Comparison of ENCODE assay signal across 8 mouse cellular contexts in the genomic region with DNA sequence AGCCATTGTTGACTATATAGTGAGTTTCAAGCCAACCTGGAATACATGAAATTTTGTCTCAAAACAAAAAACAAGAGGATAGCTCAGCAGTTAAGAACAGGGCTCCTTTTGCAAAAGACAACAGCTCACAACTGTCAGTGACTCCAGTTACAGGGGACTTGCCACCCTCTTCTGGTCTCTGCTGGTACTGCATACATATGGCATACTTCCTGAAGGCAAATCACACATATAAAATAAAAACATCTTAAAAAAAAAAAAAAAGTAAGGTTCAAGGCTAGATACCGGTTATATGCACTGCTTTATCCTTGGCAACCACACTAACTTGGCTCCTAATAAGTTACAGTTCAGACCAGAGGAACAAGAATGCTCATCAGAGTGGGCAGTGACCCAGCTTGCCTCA. TPM values are rescaled to one million over a fixed set of nuclear protein-coding genes. Genes with fewer than 3 reads are reported as not detected.
A peak's percentile ranks its signal among the peaks of the same experiment; 100 is the strongest.
DNase-seq lines count a peak whose midpoint lies in the region; ATAC-seq and TF ChIP-seq lines count a peak whose summit lies in the region.

No protein-coding gene starts in this region.

- peaks cover 6% of the 10 kb centered on the region for H3K79me2 ChIP-seq in MEL (ENCODE audit: control insufficient read depth, insufficient read depth, low read length, poor library complexity)

- TF ChIP-seq RAD21 in MEL (IDR thresholded peaks at IDR 0.05; ENCODE audit: low read depth, low read length), result peak; percentile 70

- peak; percentile 47 to 73 (median 66) for TF ChIP-seq CTCF in MEL (IDR thresholded peaks at IDR 0.05 in 2 of 3, conservative IDR thresholded peaks at IDR 0.05 in 1 of 3; ENCODE audit: control insufficient read depth in 1 of 3, insufficient read depth in 1 of 3, low read depth in 2 of 3, low read length in 3 of 3, poor library complexity in 1 of 3, severe bottlenecking in 1 of 3)
- peak; percentile 44 for TF ChIP-seq CTCF in lung, adult 2 months (IDR thresholded peaks at IDR 0.05; ENCODE audit: insufficient read depth, low read length)
- no peak for TF ChIP-seq CTCF in thymus, adult 2 months (IDR thresholded peaks at IDR 0.05; ENCODE audit: borderline replicate concordance, control insufficient read depth, extremely low read depth, insufficient read depth, low read length, poor library complexity)

- no peaks in the 10 kb centered on the region for H3K9me3 ChIP-seq in MEL (replicated peaks; ENCODE audit: insufficient read depth, low read length)
- H3K9me3 ChIP-seq in forebrain, embryonic 12.5 days, result no peaks in the 10 kb centered on the region

- ATAC-seq in forebrain, embryonic 12.5 days (ENCODE audit: low FRiP score), result no peak
- ATAC-seq in neutrophil, adult 5-6 weeks (ENCODE audit: extremely low read depth, insufficient number of reproducible peaks, low FRiP score, poor library complexity, severe bottlenecking), result peak; percentile 61

- 3% methylated on average over 1 of the region's 1 CpGs for WGBS in forebrain, embryonic 12.5 days
- 0% methylated on average over 1 of the region's 1 CpGs for WGBS in lung, adult 2 months
- 3% methylated on average over 1 of the region's 1 CpGs for WGBS in thymus, adult 2 months

- peak; percentile 93 for DNase-seq in MEL (ENCODE audit: low read depth, low spot score)
- peak; percentile 87 for DNase-seq in c-Kit-positive CD71-positive TER-119-positive erythroid progenitor cells, embryonic 14.5 days (ENCODE audit: low spot score)
- DNase-seq in heart, postnatal 36 days, result peak; percentile 60 to 74
- DNase-seq in layer of hippocampus, adult 11-12 months (ENCODE audit: low spot score), result peak; percentile 85
- peak; percentile 60 for DNase-seq in lung, adult 2 months
- DNase-seq in thymus, adult 2 months, result peak; percentile 85

- peak overlapping the region; percentile 27; the same call in 1 of the 2 replicates for H3K27ac ChIP-seq in MEL (ENCODE audit: control insufficient read depth, low read depth, low read length)
- no peak overlapping the region for H3K27ac ChIP-seq in forebrain, embryonic 12.5 days
- no peak overlapping the region for H3K27ac ChIP-seq in thymus, adult 2 months (ENCODE audit: control insufficient read depth, insufficient read depth, low read length)

- H3K27me3 ChIP-seq in MEL (ENCODE audit: control insufficient read depth in 1 of 2, insufficient read depth in 2 of 2, low read length in 2 of 2), result no peaks in the 10 kb centered on the region
- no peaks in the 10 kb centered on the region for H3K27me3 ChIP-seq in forebrain, embryonic 12.5 days
- H3K27me3 ChIP-seq in thymus, adult 2 months (ENCODE audit: control insufficient read depth, insufficient read depth, low read length), result no peaks in the 10 kb centered on the region

- H3K4me1 ChIP-seq in MEL (ENCODE audit: control insufficient read depth in 1 of 2, insufficient read depth in 2 of 2, low read length in 2 of 2), result peaks cover 13 to 18% of the 10 kb centered on the region in 2 experiments
- peaks cover 9% of the 10 kb centered on the region for H3K4me1 ChIP-seq in forebrain, embryonic 12.5 days
- H3K4me1 ChIP-seq in lung, adult 2 months (ENCODE audit: control insufficient read depth, insufficient read depth, low read length), result no peaks in the 10 kb centered on the region
- peaks cover 12% of the 10 kb centered on the region for H3K4me1 ChIP-seq in thymus, adult 2 months (replicated peaks; ENCODE audit: control insufficient read depth, insufficient read depth, low read length)

- intact Hi-C loops in heart, postnatal 36 days (cut with DNase I), result loop anchor here (2.0 to 10.0 kb wide), 4 partner anchors 42 to 842 kb away; partner anchors contain the start of genes Zfp444 and Zfp954

- no peak for TF ChIP-seq POLR2A in MEL (IDR thresholded peaks at IDR 0.05; ENCODE audit: control insufficient read depth in 1 of 2, insufficient read depth in 1 of 2, low read depth in 1 of 2, low read length in 2 of 2, poor library complexity in 1 of 2)
- TF ChIP-seq POLR2A in lung, adult 2 months (IDR thresholded peaks at IDR 0.05; ENCODE audit: borderline replicate concordance, extremely low read depth, low read depth, low read length), result no peak
- no peak for TF ChIP-seq POLR2A in thymus, adult 2 months (IDR thresholded peaks at IDR 0.05; ENCODE audit: control insufficient read depth, extremely low read depth, insufficient read depth, low read length, poor library complexity)

- 0 out of 4 replicates have a peak, but pooled peaks of 1 of the 2 experiments have one; percentile 8 for TF ChIP-seq EP300 in MEL (IDR thresholded peaks at IDR 0.05; ENCODE audit: low read depth in 1 of 2, low read length in 2 of 2)

- H3K36me3 ChIP-seq in MEL (ENCODE audit: control insufficient read depth in 1 of 2, insufficient read depth in 2 of 2, low read length in 2 of 2), result peaks cover 0 to 7% of the 10 kb centered on the region in 2 experiments; a peak in 2 of 4 replicates
- H3K36me3 ChIP-seq in forebrain, embryonic 12.5 days (replicated peaks), result no peaks in the 10 kb centered on the region
- H3K36me3 ChIP-seq in thymus, adult 2 months (ENCODE audit: control insufficient read depth, insufficient read depth, low read length), result no peaks in the 10 kb centered on the region

- H3K9ac ChIP-seq in MEL (ENCODE audit: control insufficient read depth, low read depth, low read length, poor library complexity, severe bottlenecking), result peak overlapping the region; percentile 77
- no peak overlapping the region for H3K9ac ChIP-seq in forebrain, embryonic 12.5 days

- peak overlapping the region; percentile 75 to 94 for H3K4me3 ChIP-seq in MEL (ENCODE audit: control insufficient read depth in 1 of 2, insufficient read depth in 1 of 2, low read depth in 2 of 2, low read length in 2 of 2)
- peak overlapping the region; percentile 51 for H3K4me3 ChIP-seq in forebrain, embryonic 12.5 days (replicated peaks)
- H3K4me3 ChIP-seq in lung, adult 2 months (replicated peaks; ENCODE audit: extremely low read depth, low read depth, low read length), result peak overlapping the region; percentile 51
- no peak overlapping the region for H3K4me3 ChIP-seq in thymus, adult 2 months (ENCODE audit: control insufficient read depth, insufficient read depth, low read length)

- peak overlapping the region; percentile 57 for H3K4me2 ChIP-seq in forebrain, embryonic 12.5 days

TF ChIP-seq in MEL, 35 proteins besides CTCF, POLR2A, EP300 and RAD21:
- TF ChIP-seq MXI1 (IDR thresholded peaks at IDR 0.05; ENCODE audit: low read depth, low read length), result peak; percentile 52; the same call in 1 of the 2 replicates
- TF ChIP-seq ZNF384 (IDR thresholded peaks at IDR 0.05; ENCODE audit: low read depth, low read length), result peak; percentile 87
- TF ChIP-seq HCFC1 (IDR thresholded peaks at IDR 0.05; ENCODE audit: low read depth, low read length), result peak; percentile 61
- TF ChIP-seq SMC3 (IDR thresholded peaks at IDR 0.05; ENCODE audit: low read depth, low read length), result peak; percentile 61
- peak; percentile 52 for TF ChIP-seq ELF1 (IDR thresholded peaks at IDR 0.05; ENCODE audit: low read depth, low read length)
- TF ChIP-seq SIN3A (IDR thresholded peaks at IDR 0.05; ENCODE audit: low read length), result peak; percentile 72
- TF ChIP-seq MAFK (IDR thresholded peaks at IDR 0.05; ENCODE audit: borderline replicate concordance, low read depth, low read length), result no peak
- peak; percentile 56 for TF ChIP-seq ZC3H11A (IDR thresholded peaks at IDR 0.05; ENCODE audit: low read depth, low read length)
- TF ChIP-seq CHD2 (IDR thresholded peaks at IDR 0.05; ENCODE audit: low read length), result no peak

RNA-seq across cellular contexts. Expression of gene Zfp667, which starts 3.6 kb away (rescaled TPM):
- total RNA-seq in MEL (2012; rRNA removed), result 3.4 and 3.9 TPM in 2 replicates
- polyA plus RNA-seq in MEL (2012; ENCODE audit: insufficient read depth in 1 of 2, insufficient read length in 2 of 2, low read depth in 1 of 2, low replicate concordance in 2 of 2, missing spikeins in 1 of 2), result 1 to 10 TPM in 1 of 2 experiments, not detected in 1; 5.3 TPM
- 14.0 and 15.8 TPM in 2 replicates for polyA plus RNA-seq in forebrain, embryonic 12.5 days (2016; fragmentation: Nextera tagmentation; extraction: Ambion mirVana)
- total RNA-seq in heart, postnatal 36 days (2021), result 1 to 10 TPM; 3.4 to 4.0 TPM
- polyA plus RNA-seq in lung, adult 2 months (2012; rRNA removed), result 0.45 and 1.1 TPM in 2 replicates
- total RNA-seq in neutrophil, adult 5-6 weeks (2017), result 5.5 and 5.8 TPM in 2 replicates
- polyA plus RNA-seq in thymus, adult 2 months (2012; rRNA removed), result 2.4 and 2.9 TPM in 2 replicates

RNA-seq across cellular contexts. Expression of gene Epp13, which starts 30.2 kb away (rescaled TPM):
- total RNA-seq in MEL (2012; rRNA removed), result not detected in 2 replicates
- under 1 TPM in 1 of 2 experiments, not detected in 1; 0.14 TPM for polyA plus RNA-seq in MEL (2012; ENCODE audit: insufficient read depth in 1 of 2, insufficient read length in 2 of 2, low read depth in 1 of 2, low replicate concordance in 2 of 2, missing spikeins in 1 of 2)
- polyA plus RNA-seq in forebrain, embryonic 12.5 days (2016; fragmentation: Nextera tagmentation; extraction: Ambion mirVana), result not detected in 2 replicates
- total RNA-seq in heart, postnatal 36 days (2021), result not detected
- polyA plus RNA-seq in lung, adult 2 months (2012; rRNA removed), result not detected in 2 replicates
- total RNA-seq in neutrophil, adult 5-6 weeks (2017), result not detected in 2 replicates
- polyA plus RNA-seq in thymus, adult 2 months (2012; rRNA removed), result not detected in 2 replicates

RNA-seq across cellular contexts. Expression of gene Zfp583, which starts 48.3 kb away (rescaled TPM):
- not detected in 2 replicates for total RNA-seq in MEL (2012; rRNA removed)
- polyA plus RNA-seq in MEL (2012; ENCODE audit: insufficient read depth in 1 of 2, insufficient read length in 2 of 2, low read depth in 1 of 2, low replicate concordance in 2 of 2, missing spikeins in 1 of 2), result not detected
- polyA plus RNA-seq in forebrain, embryonic 12.5 days (2016; fragmentation: Nextera tagmentation; extraction: Ambion mirVana), result 7.2 and 7.5 TPM in 2 replicates
- total RNA-seq in heart, postnatal 36 days (2021), result 1 to 10 TPM; 1.1 to 1.8 TPM
- 0.42 and 0.76 TPM in 2 replicates for polyA plus RNA-seq in lung, adult 2 months (2012; rRNA removed)
- 0.86 and 1.7 TPM in 2 replicates for total RNA-seq in neutrophil, adult 5-6 weeks (2017)
- 0.82 and 0.99 TPM in 2 replicates for polyA plus RNA-seq in thymus, adult 2 months (2012; rRNA removed)
